Mouse (Mus musculus) megakaryocyte, adult 5-6 weeks (primary cell): Measurements from ENCODE around the gene Ermp1. TPM values are rescaled to one million over a fixed set of nuclear protein-coding genes. Genes with fewer than 3 reads are reported as not detected.

ENCODE experiments used
- ATAC-seq: 2 replicates; pipeline ENCODE4 v1.8.0; 2016; ENCODE audit warnings: mild to moderate bottlenecking, inconsistent platforms; ENCODE audit not compliant: poor library complexity, severe bottlenecking
- total RNA-seq, 2 experiments: library from RNA; stranded (forward) in 1 of 2; stranded (reverse) in 1 of 2; fragments of 153-499, 151-499 nt in 1 of 2; fragments of 221-1000, 200-1000 nt in 1 of 2; gene quantifications; 2 replicates each; pipeline versions ENCODE4 v1.2.3 to v1.2.4; 2015 to 2017

Ermp1 gene
- 17.5 and 18.6 TPM in 2 replicates for total RNA-seq (2015)
- total RNA-seq (2017): 24.0 and 25.9 TPM in 2 replicates

DNA sequence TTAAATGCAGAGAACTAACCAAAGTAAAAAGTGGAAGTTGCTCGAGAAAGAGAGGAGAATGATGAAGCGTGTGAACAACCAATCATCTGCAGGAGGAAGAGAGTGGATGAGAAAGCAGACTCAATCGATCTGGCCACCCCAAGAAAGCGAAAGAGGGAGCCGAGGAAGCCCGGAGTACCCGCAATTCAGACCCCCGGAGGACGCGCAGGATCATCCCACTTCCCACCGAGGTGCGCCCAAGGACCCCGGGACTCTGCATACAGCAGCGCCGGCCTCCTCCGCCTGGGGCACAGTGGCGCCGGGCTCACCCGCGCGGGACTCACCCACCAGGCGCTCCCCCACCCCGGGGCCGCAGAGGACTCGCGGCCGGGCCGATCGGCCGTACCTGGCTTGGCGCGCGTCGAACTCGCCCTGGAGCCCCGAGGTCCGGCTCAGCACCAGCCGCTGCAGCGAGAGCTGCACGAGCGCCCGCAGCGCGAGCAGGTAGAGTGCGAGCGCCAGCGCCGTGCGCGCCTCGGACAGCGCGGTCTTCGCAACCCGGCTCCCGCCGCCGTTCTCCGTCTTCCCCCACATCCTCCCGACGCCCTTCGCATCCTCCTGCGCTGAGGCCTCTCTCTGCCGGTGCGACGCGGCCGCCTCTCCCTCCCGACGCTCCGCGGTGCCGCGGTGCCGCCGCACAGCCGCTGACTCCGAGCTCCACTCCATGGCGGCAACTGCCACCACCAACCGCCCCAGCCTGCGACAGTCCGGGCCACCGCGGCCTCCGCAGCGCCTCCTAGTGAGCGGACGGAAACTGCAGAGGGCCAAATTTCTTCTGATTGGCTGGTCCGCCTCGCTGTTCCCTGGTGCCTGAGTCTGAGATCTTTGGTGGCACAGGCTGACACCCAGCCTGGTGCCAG is at the start of gene Ermp1:
Gene Ermp1, minus strand, starts transcription at position 765 of the 899 bp plus-strand sequence.
- ATAC-seq: peak; percentile 98

DNA sequence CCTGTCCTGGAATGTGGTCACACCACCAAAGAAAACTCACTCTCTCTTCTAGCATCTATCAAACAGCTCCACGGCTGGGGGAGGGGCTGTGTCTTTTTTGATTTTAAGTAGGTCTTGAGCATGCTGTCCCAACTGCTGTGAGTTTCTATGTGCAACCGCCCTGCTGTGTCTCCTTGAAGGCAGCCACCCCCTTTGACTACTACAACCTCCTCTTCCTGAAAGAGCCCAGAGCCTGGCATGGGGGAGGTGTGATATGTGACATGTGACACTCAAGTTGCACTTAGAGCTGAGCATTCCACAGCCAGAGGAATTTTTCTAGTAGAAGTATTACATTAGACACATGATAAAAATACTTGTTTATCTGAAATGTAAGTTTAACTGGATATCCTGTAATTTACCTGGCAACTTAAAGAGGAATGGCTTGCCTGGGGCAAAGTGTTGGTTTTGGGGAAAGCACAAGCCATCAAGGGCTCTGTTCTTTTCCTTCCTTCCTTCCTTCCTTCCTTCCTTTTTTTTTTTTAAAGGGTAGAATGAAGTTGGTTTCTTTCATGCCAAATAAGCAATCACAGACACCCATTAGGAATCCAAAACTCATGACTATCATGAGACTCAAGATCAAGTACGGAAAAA is 49.1 kb upstream of the Ermp1 start, which contains the start of gene Mlana:
Gene Mlana, plus strand, starts transcription at position 580 of the 630 bp plus-strand sequence.
- no peak for ATAC-seq

- ATAC-seq: no peak
Observed at GRCm38 (mm10) chr19:29696840-29697239, 48.6 kb upstream of the Ermp1 start.

DNA sequence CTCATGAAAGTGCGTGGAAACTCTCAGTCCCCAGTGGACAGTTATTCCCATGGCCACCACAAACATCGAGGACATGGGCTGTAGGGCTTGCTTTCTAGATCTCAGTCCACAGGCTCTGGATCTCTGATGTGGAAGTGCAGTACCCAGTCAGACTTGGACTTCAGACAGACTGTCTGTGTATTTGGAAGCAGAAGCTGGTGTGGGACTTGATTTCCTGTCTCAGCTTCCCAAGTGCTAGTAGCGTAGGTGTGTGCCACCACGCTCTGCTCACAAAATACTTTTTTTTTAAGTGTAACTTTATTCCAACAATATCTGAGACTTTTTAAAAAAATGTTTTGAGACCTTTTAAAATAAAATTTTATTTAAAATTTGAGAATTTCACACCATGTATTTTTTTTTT is 48.1 kb upstream of the Ermp1 start:
- no peak for ATAC-seq

DNA sequence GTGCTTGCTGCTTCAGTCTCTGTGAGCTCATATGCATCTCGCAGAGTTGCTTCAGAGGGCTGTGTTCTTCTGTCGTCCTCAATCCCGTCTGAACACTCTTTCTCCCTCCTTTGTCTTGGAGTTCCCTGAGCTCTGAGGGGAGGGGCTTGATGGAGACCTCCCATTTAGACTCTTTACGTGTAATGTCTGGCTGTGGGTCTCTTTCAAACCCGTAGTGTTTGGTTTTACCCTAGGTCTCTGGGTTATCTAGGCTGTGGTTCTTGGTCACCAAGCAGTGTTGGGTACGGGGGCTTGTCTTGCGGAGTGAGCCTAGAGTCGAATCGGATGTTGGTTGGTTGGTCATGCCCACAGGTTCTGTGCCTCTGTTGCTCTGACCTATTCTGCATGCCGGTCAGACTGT is 46.9 kb upstream of the Ermp1 start:
- no peak for ATAC-seq

DNA sequence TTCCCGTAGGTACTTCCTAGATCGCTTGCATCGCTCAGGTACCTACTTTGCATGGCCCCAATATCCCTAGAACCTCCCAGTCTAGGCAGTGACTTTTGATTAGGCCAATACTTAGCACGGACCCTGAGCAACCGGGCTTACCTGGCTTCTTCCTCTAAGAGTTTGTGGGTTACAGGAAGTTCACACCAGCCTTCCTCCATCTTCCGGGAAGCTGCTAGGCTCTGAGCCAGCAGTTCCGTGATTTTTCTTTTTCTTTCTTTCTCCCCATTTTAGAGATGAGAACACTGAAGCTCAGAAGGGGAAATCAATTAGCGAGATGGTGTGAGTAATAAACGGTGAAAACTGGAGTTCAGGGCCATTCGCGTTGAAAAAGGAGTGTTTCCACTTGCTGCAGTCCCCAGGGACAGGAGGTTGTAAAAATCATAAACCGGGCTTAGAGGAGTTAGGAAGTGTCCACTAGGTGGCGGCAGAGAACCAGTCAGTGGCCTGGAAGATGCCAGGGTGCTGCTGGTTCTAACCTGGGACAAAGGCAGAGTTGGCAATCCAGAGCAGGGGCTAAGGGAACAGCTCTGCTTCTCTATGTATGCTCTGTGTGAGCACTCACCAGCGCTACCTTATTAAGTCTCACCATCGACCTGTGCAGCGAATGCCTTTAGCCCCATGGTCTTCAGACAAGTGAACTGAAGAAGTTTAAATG is 35.8 kb upstream of the Ermp1 start:
- peak; percentile 91 for ATAC-seq

GRCm38 (mm10) chr19:29680182-29681152 is 32.3 kb upstream of the Ermp1 start:
- no peak for ATAC-seq

- peak; percentile 82 for ATAC-seq
Observed at GRCm38 (mm10) chr19:29678181-29678778, 30.1 kb upstream of the Ermp1 start.

- ATAC-seq: no peak
Observed at GRCm38 (mm10) chr19:29676479-29677193, 28.4 kb upstream of the Ermp1 start.

DNA sequence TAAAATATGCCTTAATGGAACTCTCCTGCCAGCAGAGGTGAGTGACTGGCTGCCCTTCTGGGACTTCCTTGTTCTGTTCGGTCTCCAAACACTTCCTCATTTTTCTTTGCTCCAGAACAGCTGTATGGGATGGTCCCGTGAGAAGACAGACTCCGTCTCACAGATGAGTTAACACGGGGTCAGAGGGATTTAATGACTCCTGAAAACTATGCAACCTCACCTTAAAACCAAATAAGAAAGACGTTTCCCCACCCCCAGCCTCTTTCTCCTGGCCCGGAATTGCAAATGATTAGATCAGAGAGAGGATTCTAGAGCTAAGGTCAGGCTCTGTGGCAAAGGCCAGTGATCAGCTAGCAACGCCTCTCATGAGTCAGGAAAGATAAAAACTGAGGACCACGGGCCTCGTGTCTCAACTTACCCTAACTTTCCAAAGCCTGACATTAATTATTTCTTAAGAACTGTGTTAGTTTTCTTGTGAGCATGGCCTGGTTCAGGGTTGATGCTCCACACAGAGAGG is 27.4 kb upstream of the Ermp1 start:
- ATAC-seq: peak; percentile 88

- no peak for ATAC-seq
Observed at GRCm38 (mm10) chr19:29674946-29675345, 26.7 kb upstream of the Ermp1 start.

DNA sequence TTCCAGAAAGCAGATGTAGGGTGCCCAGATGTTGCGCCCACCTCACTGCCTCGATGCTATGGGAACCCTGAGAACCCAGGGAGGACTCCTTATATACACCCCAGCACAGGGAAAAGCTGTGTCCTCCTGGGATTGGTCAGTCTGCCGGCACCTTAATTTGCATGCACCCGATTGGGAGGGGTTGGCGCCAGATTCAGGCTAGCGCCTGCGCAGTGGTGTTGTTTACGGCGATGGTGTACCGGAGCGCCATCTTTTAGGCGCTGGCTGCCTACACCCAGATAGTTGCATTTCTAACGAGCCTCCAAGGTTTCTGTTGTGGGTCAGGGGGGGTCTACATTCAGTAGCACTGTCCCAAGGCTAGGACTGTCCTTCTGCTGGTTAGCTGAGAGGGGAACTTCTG is 24.4 kb upstream of the Ermp1 start:
- ATAC-seq: no peak

- ATAC-seq: no peak
Observed at GRCm38 (mm10) chr19:29671160-29671559, 22.9 kb upstream of the Ermp1 start.

GRCm38 (mm10) chr19:29670247-29670646 is 22.0 kb upstream of the Ermp1 start:
- ATAC-seq: no peak

DNA sequence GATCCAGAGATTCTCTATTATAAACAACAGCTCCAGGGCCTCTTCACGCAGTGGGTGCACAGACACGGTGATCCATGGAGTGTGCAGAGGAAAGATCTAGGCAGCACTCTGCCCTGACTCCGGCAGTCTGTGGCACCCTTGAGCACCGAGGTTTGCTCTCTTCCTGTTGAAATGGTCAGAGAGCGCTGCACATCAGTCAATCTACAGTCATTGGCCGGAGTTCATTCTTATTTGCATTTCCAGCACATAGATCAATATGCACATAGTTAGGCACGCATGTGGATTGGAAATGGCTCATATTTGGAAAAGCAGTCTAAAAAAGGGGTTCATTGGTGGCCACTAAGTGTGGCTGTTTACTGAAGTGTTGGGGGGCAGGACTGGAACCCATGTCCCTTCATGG is 19.9 kb upstream of the Ermp1 start:
- ATAC-seq: no peak

GRCm38 (mm10) chr19:29666965-29667594 is 18.9 kb upstream of the Ermp1 start:
- ATAC-seq: peak; percentile 43; the same call in 1 of the 2 replicates

- ATAC-seq: no peak
Observed at GRCm38 (mm10) chr19:29666164-29666563, 17.9 kb upstream of the Ermp1 start.

- no peak for ATAC-seq
Observed at GRCm38 (mm10) chr19:29664934-29665333, 16.7 kb upstream of the Ermp1 start.
